Mouse (Mus musculus) monocyte, adult 2 months (primary cell): ENCODE measurements around the gene Ccr3.
"Not testable (repeated sequence)": the region's sequence is repeated elsewhere in the genome, so short reads cannot be mapped to it uniquely, and the experiment has no call there.

ENCODE experiments used
- DNase-seq, 2 experiments: peaks; one replicate each; pipeline ENCODE4 v3.0.0; 2022; ENCODE audit warnings: low spot score in 2 of 2, low read depth in 1 of 2

Ccr3 gene

DNA sequence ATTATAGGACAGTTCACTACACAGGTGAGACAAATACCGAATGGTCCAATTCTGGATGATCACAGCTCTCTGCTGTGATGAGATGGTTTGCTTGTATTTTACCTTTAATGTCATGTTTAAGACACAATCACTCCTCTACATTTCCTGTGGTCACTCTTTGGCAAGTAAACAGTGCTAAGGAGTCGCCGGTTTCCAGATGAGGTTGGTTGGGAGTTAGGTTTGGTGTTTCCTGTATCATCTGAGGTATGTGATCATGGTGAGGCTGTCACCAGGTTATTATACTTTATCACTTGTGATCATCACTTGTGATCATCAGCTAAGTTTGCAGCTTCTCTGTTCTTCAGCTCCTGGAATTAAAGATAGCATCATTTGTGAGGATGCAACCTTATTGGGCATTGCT, 19.2 kb downstream of the Ccr3 start:
- no peak for DNase-seq

- DNase-seq: peak in 1 of 2 experiments; percentile 40
Measured at GRCm38 (mm10) chr9:124053532-124053931, 31.8 kb downstream of the Ccr3 start.

- no peak for DNase-seq
Measured at GRCm38 (mm10) chr9:124056158-124056709, 34.5 kb downstream of the Ccr3 start.

GRCm38 (mm10) chr9:124059660-124060352, 38.0 kb downstream of the Ccr3 start:
- no peak for DNase-seq

DNA sequence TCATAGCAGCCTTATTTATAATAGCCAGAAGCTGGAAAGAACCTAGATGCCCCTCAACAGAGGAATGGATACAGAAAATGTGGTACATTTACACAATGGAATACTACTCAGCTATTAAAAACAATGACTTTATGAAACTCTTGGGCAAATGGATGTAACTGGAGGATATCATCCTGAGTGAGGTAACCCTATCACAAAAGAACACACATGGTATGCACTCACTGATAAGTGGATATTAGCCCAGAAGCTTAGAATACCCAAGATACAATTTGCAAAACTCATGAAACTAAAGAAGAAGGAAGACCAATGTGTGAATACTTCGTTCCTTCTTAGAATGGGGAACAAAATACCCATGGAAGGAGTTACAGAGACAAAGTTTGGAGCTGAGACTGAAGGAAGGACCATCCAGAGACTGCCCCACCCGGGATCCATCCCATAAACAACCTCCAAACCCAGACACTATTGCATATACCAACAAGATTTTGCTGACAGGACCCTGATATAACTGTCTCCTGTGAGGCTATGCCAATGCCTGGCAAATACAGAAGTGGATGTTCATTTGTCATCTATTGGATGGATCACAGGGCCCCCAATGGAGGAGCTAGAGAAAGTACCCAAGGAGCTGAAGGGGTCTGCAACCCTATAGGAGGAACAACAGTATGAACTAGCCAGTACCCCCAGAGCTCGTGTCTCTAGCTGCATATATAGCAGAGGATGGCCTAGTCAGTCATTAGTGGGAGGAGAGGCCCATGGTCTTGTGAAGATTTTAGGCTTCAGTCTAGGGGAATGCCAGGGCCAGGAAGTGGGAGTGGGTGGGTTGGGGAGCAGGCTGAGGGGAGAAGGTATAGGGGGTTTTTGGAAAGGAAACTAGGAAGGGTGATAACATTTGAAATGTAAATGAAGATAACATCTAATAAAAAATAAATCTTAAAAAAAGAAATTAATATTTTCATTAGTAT, 40.0 kb downstream of the Ccr3 start:
- not testable (repeated sequence) for DNase-seq

DNA sequence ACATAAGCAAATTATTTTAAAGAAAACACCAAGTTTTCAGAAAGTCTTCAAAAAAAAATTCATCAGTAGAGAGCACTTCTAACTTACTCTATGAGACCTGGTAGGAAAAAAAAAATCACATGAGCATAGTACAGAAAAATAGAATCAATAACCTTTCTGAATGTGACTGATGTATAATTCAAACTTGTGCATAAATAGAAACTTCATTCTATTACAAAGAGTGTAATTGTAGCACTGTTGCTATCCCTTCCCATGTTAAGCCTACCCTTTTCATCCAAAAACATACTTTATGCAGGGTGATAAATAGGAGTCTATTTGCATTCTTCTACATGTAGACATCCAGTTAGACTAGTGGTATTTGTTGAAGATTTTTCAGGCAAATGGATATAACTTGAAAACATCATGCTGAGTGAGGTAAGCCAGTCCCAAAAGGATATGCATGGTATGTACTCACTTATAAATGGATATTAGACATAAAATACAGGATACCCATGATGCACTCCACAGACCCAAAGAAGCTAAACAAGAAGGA, 44.9 kb downstream of the Ccr3 start:
- DNase-seq: no peak

DNA sequence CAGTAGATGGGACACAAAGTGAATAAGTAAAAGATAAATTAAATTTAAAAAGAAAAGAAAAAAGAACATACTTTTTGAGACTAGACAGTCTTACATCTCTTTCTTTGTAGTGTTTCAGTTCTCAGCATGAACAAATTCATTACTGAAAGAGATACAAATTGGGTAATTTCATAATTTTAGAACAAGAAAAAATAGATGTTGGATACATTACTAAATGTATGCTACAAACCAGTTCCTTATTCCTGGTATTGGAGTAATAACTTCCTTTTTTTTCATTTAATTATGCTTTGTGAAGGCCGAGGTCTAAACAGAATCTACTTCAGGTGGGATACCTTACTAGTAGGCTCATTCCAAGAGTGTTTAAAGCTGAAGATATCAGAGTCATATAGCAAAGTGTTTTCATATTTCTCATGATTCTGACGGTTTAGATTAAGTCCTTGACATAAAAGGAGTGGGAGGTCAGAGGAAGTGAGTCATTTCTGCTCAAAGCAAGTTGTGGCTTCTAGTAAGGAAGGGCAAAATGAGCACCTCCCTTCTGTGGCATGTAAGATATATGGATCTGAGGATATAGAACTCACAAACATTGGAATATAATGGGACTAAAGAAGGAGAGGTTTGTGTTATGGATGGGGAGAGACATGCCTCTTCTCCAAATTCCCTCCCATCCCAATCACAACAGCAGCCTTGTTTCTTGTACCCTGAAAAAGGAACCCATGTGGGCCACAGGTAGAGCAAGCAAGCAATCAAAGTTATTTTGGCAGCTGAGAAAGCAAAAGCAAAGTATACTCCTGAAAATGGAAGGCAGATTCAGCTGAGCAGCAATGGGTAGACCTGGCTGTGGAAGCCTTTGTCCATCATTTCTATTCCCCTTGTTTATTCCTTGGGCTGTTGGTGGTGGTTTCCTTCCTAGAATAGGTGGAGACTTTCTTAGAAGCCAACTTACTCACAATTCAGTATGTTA, 46.6 kb downstream of the Ccr3 start:
- DNase-seq: no peak

- DNase-seq: no peak
Measured at GRCm38 (mm10) chr9:124071506-124071905, 49.7 kb downstream of the Ccr3 start.

- no peak for DNase-seq
Measured at GRCm38 (mm10) chr9:124079803-124080202, 58.0 kb downstream of the Ccr3 start.

DNA sequence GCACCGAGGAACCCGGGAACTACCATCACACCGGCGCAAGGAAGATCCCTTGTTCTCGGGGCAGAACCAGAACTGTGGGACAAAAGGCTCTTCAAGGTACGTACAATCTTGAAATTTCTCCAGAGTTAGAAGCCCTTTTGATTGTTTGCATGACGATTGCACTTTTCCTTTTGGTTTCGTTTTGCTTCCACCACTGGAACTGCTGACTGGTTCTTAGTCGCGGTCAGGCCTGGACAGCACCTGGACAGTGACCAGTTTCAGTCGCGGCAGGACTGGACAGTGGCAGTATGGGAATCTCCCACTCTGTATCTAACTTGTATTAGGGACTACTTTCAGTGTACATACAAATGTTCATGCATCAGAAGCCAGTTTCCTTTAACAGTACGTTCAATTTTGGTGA, 58.7 kb downstream of the Ccr3 start:
- DNase-seq: not testable (repeated sequence)
